Mouse (Mus musculus): Measurements from ENCODE around the gene Morn3. TPM values are rescaled to one million over a fixed set of nuclear protein-coding genes. Genes with fewer than 3 reads are reported as not detected.
A peak's percentile ranks its signal among the peaks of the same experiment; 100 is the strongest.

The Morn3 gene
- polyA plus RNA-seq, 1 experiment from 2014 or later: 0.41 TPM

DNA sequence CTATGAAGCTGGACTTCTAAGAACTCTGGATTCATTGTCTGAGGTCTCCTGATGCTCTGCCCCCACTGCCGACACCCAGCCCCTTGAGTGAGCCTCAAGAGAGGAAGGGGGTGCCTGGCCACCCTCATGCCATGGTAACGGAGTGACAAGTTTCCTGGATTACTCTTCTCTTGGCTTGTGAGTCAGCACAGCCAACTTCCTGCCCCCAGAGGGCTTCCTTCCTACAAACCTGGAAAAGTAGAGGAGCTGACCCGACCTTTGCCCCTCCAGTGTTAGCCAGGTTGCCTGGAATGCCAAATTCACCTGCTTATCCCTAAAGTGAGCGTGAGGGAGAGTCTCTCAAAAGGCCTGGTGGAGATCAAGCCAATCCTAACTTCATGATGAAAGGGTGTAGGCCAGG lies 29.3 kb downstream of the Morn3 start:
- H3K4me1 ChIP-seq (replicated peaks; ENCODE audit: control insufficient read depth, insufficient read depth): peaks cover 7% of the 10 kb centered on the region; the same call in 1 of the 2 replicates
- no peak overlapping the region for H3K4me2 ChIP-seq (replicated peaks; ENCODE audit: low read depth)
- ATAC-seq (ENCODE audit: low FRiP score, low TSS enrichment) (no peak), DNase-seq (ENCODE audit: low spot score) (no peak)
- H3K9ac ChIP-seq (ENCODE audit: low read length): no peak overlapping the region
- no peaks in the 10 kb centered on the region for H3K9me3 ChIP-seq (ENCODE audit: control insufficient read depth, low read length)
- H3K27ac ChIP-seq (replicated peaks): no peak overlapping the region
- 73% methylated on average over 4 of the region's 4 CpGs for WGBS
- TF ChIP-seq CTCF (IDR thresholded peaks at IDR 0.05; ENCODE audit: low read depth) (no peak), EP300 (optimal IDR thresholded peaks at IDR 0.05) (no peak)
- H3K36me3 ChIP-seq (ENCODE audit: control insufficient read depth, insufficient read depth, low read length): no peaks in the 10 kb centered on the region
- H3K4me3 ChIP-seq (ENCODE audit: low read depth, low read length): no peak overlapping the region
- H3K27me3 ChIP-seq (ENCODE audit: control insufficient read depth, insufficient read depth, low read length): no peaks in the 10 kb centered on the region

GRCm38 (mm10) chr5:123015915-123016314 lies 30.9 kb downstream of the Morn3 start:
- TF ChIP-seq CTCF (IDR thresholded peaks at IDR 0.05; ENCODE audit: low read depth) (peak; percentile 12; the same call in 1 of the 2 replicates), EP300 (optimal IDR thresholded peaks at IDR 0.05) (no peak)
- Histone ChIP-seq H3K36me3 (ENCODE audit: control insufficient read depth, insufficient read depth, low read length) (no peaks in the 10 kb centered on the region), H3K27ac (replicated peaks) (peak overlapping the region; percentile 98), H3K27me3 (ENCODE audit: control insufficient read depth, insufficient read depth, low read length) (no peaks in the 10 kb centered on the region), H3K9ac (ENCODE audit: low read length) (peak overlapping the region; percentile 84), H3K4me2 (replicated peaks; ENCODE audit: low read depth) (peak overlapping the region; percentile 72), H3K9me3 (ENCODE audit: control insufficient read depth, low read length) (no peaks in the 10 kb centered on the region), H3K4me3 (ENCODE audit: low read depth, low read length) (peak overlapping the region; percentile 82), H3K4me1 (replicated peaks; ENCODE audit: control insufficient read depth, insufficient read depth) (peaks cover 7% of the 10 kb centered on the region; the same call in 1 of the 2 replicates)
- DNase-seq (ENCODE audit: low spot score) (peak; percentile 52), ATAC-seq (ENCODE audit: low FRiP score, low TSS enrichment) (peak; percentile 3; the same call in 1 of the 2 replicates)
- 16% methylated on average over 8 of the region's 8 CpGs for WGBS

- H3K4me3 ChIP-seq (ENCODE audit: low read depth, low read length): peak within 1 kb of the TSS; percentile 82
- TF ChIP-seq EP300 (optimal IDR thresholded peaks at IDR 0.05) (no peak), CTCF (IDR thresholded peaks at IDR 0.05; ENCODE audit: low read depth) (no peak)
- peak within 1 kb of the TSS; percentile 84 for H3K9ac ChIP-seq (ENCODE audit: low read length)
- peak within 1 kb of the TSS; percentile 98 for H3K27ac ChIP-seq (replicated peaks)
- H3K9me3 ChIP-seq (ENCODE audit: control insufficient read depth, low read length): no peaks in the 10 kb centered on the region
- H3K4me2 ChIP-seq (replicated peaks; ENCODE audit: low read depth): peak within 1 kb of the TSS; percentile 72
- WGBS: under 1% methylated on average over 96 of the region's 106 CpGs
- peak; percentile 94 for ATAC-seq (ENCODE audit: low FRiP score, low TSS enrichment)
- no peaks in the 10 kb centered on the region for H3K27me3 ChIP-seq (ENCODE audit: control insufficient read depth, insufficient read depth, low read length)
- no peaks in the 10 kb centered on the region for H3K36me3 ChIP-seq (ENCODE audit: control insufficient read depth, insufficient read depth, low read length)
- DNase-seq (ENCODE audit: low spot score): peak; percentile 99
- peaks cover 7% of the 10 kb centered on the region; the same call in 1 of the 2 replicates for H3K4me1 ChIP-seq (replicated peaks; ENCODE audit: control insufficient read depth, insufficient read depth)
Measured at GRCm38 (mm10) chr5:123014753-123015701, 31.8 kb downstream of the Morn3 start, which contains the start of gene Orai1. Orai1 (plus strand) TSS chr5:123015074.

DNA sequence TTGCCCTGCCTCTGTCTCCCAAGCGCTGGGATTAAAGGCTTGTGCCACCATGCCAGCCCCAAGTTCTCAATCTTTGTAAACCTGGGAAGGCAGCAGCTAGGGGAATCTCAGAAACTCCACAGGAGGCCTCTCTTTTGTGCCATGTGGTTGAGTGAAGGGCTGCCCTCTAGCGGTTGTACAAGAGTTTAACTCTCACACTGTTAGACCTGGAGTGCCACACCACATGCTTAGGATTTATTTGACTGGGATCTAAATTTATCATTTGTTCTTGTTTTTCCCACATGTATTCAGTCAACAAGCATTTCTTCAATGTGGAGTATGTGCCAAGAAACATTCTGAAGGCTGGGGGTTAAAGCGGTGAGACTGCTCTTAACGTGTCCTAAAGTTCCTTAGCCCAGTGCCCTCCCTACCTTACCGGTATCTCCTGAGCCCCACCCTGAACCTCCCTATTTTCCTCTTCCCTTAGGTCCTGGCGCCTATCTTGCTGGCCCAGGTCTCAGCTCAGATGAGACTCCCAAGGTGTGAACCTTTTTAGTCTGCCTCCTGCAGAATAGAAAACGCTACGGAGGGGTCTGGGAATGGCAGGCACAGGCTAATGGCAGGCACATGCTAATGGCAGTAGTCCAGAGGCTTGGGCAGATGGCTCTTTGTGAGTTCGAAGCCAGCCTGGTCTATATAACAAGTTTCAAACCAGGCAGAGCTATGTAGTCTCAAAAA lies 33.1 kb downstream of the Morn3 start:
- Histone ChIP-seq H3K27ac (replicated peaks) (0 out of 2 replicates have a peak overlapping the region, but pooled peaks have one; percentile 9), H3K4me2 (replicated peaks; ENCODE audit: low read depth) (peak overlapping the region; percentile 72; the same call in 1 of the 2 replicates), H3K36me3 (ENCODE audit: control insufficient read depth, insufficient read depth, low read length) (no peaks in the 10 kb centered on the region), H3K4me1 (replicated peaks; ENCODE audit: control insufficient read depth, insufficient read depth) (peaks cover 7% of the 10 kb centered on the region; the same call in 1 of the 2 replicates), H3K27me3 (ENCODE audit: control insufficient read depth, insufficient read depth, low read length) (no peaks in the 10 kb centered on the region), H3K9ac (ENCODE audit: low read length) (no peak overlapping the region), H3K9me3 (ENCODE audit: control insufficient read depth, low read length) (no peaks in the 10 kb centered on the region), H3K4me3 (ENCODE audit: low read depth, low read length) (no peak overlapping the region)
- ATAC-seq (ENCODE audit: low FRiP score, low TSS enrichment): no peak
- peak; percentile 71 for DNase-seq (ENCODE audit: low spot score)
- TF ChIP-seq EP300 (optimal IDR thresholded peaks at IDR 0.05) (no peak), CTCF (IDR thresholded peaks at IDR 0.05; ENCODE audit: low read depth) (peak; percentile 87)
- 48% methylated on average over 9 of the region's 9 CpGs for WGBS

DNA sequence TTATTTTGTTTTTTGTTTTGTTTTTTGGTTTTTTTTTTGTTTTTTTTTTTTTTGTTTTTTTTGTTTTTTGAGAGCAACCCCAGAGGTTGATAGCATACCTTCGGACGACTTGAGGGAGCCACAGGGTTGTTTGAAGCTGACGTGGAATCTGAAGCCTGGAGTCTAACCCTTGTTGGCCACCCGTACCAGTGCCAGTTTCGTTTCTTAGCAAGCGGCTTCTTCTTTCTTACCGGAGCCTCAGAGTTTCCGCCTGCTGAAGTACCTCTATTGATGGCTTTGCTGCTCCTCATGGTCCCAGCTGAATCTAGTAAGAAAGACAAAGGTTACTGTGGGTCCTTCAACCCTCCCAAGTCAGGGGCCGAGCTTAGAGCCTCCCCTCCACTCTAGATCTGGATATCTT lies 35.1 kb downstream of the Morn3 start:
- Histone ChIP-seq H3K4me3 (ENCODE audit: low read depth, low read length) (no peak overlapping the region), H3K4me1 (replicated peaks; ENCODE audit: control insufficient read depth, insufficient read depth) (peaks cover 3% of the 10 kb centered on the region; the same call in 1 of the 2 replicates), H3K27me3 (ENCODE audit: control insufficient read depth, insufficient read depth, low read length) (no peaks in the 10 kb centered on the region), H3K9ac (ENCODE audit: low read length) (no peak overlapping the region), H3K27ac (replicated peaks) (no peak overlapping the region), H3K9me3 (ENCODE audit: control insufficient read depth, low read length) (no peaks in the 10 kb centered on the region), H3K36me3 (ENCODE audit: control insufficient read depth, insufficient read depth, low read length) (no peaks in the 10 kb centered on the region), H3K4me2 (replicated peaks; ENCODE audit: low read depth) (no peak overlapping the region)
- TF ChIP-seq CTCF (IDR thresholded peaks at IDR 0.05; ENCODE audit: low read depth) (no peak), EP300 (optimal IDR thresholded peaks at IDR 0.05) (no peak)
- 93% methylated on average over 9 of the region's 9 CpGs for WGBS
- ATAC-seq (ENCODE audit: low FRiP score, low TSS enrichment) (no peak), DNase-seq (ENCODE audit: low spot score) (no peak)
